Comparison of ENCODE assay signal across 7 mouse cellular contexts in genomic region chr7:16308093-16308492, GRCm38 (mm10). TPM values are rescaled to one million over a fixed set of nuclear protein-coding genes. Genes with fewer than 3 reads are reported as not detected.
DNase-seq lines count a peak whose midpoint lies in the region; ATAC-seq and TF ChIP-seq lines count a peak whose summit lies in the region.
"Not testable (repeated sequence)": the region's sequence is repeated elsewhere in the genome, so short reads cannot be mapped to it uniquely, and the experiment has no call there.

Gene Bbc3, plus strand, starts transcription at chr7:16308393.

- not testable (repeated sequence) for H3K4me1 ChIP-seq in brown adipose tissue, adult 24 weeks (ENCODE audit: control insufficient read depth, insufficient read depth, insufficient read length, low read length); heart, postnatal 0 days (ENCODE audit: control insufficient read depth, insufficient read depth)
- H3K4me1 ChIP-seq in forebrain, embryonic 14.5 days (ENCODE audit: control insufficient read depth, insufficient read depth, low read length), result peaks cover 13% of the 10 kb centered on the region
- peaks cover 44% of the 10 kb centered on the region for H3K4me1 ChIP-seq in kidney, embryonic 15.5 days
- peaks cover 49% of the 10 kb centered on the region for H3K4me1 ChIP-seq in limb, embryonic 10.5 days
- peaks cover 15% of the 10 kb centered on the region for H3K4me1 ChIP-seq in lung, embryonic 14.5 days (ENCODE audit: insufficient read depth)

- not testable (repeated sequence) for DNase-seq in forebrain, embryonic 14.5 days (ENCODE audit: low spot score); heart, postnatal 0 days (ENCODE audit: low spot score); limb, embryonic 10.5 days (ENCODE audit: low spot score); lung, embryonic 14.5 days

- TF ChIP-seq EP300 in heart, postnatal 0 days (IDR thresholded peaks at IDR 0.05; ENCODE audit: low read depth), result not testable (repeated sequence)

- peaks cover 10% of the 10 kb centered on the region for H3K79me2 ChIP-seq in myocyte (ENCODE audit: control insufficient read depth, insufficient read depth)

- ATAC-seq in forebrain, embryonic 14.5 days; heart, postnatal 0 days (ENCODE audit: insufficient read depth, low read depth); kidney, embryonic 15.5 days (replicated peaks; ENCODE audit: low FRiP score); lung, embryonic 14.5 days (ENCODE audit: insufficient read depth): not testable (repeated sequence)

- peak within 1 kb of the TSS; percentile 3; the same call in 1 of the 2 replicates for H3K27ac ChIP-seq in brown adipose tissue, adult 24 weeks (replicated peaks; ENCODE audit: low read depth, low read length)
- H3K27ac ChIP-seq in forebrain, embryonic 14.5 days (ENCODE audit: low read depth, low read length), result peak within 1 kb of the TSS; percentile 39; the same call in 1 of the 2 replicates
- H3K27ac ChIP-seq in heart, postnatal 0 days (ENCODE audit: low read depth), result peak within 1 kb of the TSS; percentile 99
- H3K27ac ChIP-seq in kidney, embryonic 15.5 days, result peak within 1 kb of the TSS; percentile 99
- H3K27ac ChIP-seq in limb, embryonic 10.5 days, result peak within 1 kb of the TSS; percentile 77
- H3K27ac ChIP-seq in lung, embryonic 14.5 days (ENCODE audit: low read depth), result peak within 1 kb of the TSS; percentile 65; the same call in 1 of the 2 replicates

- not testable (repeated sequence) for H3K9me3 ChIP-seq in forebrain, embryonic 14.5 days (replicated peaks; ENCODE audit: control insufficient read depth, low read length); heart, postnatal 0 days (replicated peaks; ENCODE audit: control insufficient read depth, low read length); kidney, embryonic 15.5 days (replicated peaks); limb, embryonic 10.5 days (replicated peaks); lung, embryonic 14.5 days (ENCODE audit: low read depth, low read length)

- H3K4me2 ChIP-seq in forebrain, embryonic 14.5 days (ENCODE audit: low read length), result peak within 1 kb of the TSS; percentile 95
- H3K4me2 ChIP-seq in heart, postnatal 0 days (ENCODE audit: low read depth, low read length), result peak within 1 kb of the TSS; percentile 82
- H3K4me2 ChIP-seq in kidney, embryonic 15.5 days, result peak within 1 kb of the TSS; percentile 100
- peak within 1 kb of the TSS; percentile 100 for H3K4me2 ChIP-seq in lung, embryonic 14.5 days
- H3K4me2 ChIP-seq in myocyte (ENCODE audit: low read depth), result peak within 1 kb of the TSS; percentile 86

- whole genome bisulfite sequencing in forebrain, embryonic 14.5 days, result 75% methylated on average over 1 of the region's 1 CpGs
- WGBS in heart, postnatal 0 days, result 23% methylated on average over 1 of the region's 1 CpGs
- 44% methylated on average over 1 of the region's 1 CpGs for WGBS in kidney, embryonic 15.5 days
- WGBS in limb, embryonic 10.5 days, result 47% methylated on average over 1 of the region's 1 CpGs
- 13% methylated on average over 1 of the region's 1 CpGs for WGBS in lung, embryonic 14.5 days

- TF ChIP-seq POLR2A in myocyte (IDR thresholded peaks at IDR 0.05; ENCODE audit: insufficient read length, low read depth), result not testable (repeated sequence)

- H3K27me3 ChIP-seq in forebrain, embryonic 14.5 days (replicated peaks; ENCODE audit: control insufficient read depth, insufficient read depth, low read length), result peaks cover 11% of the 10 kb centered on the region; the same call in 1 of the 2 replicates
- not testable (repeated sequence) for H3K27me3 ChIP-seq in heart, postnatal 0 days (ENCODE audit: control insufficient read depth, insufficient read depth, low read length); kidney, embryonic 15.5 days; limb, embryonic 10.5 days (ENCODE audit: low read depth, poor library complexity, severe bottlenecking); myocyte (ENCODE audit: control insufficient read depth, insufficient read depth, insufficient read length)
- peaks cover 12% of the 10 kb centered on the region for H3K27me3 ChIP-seq in lung, embryonic 14.5 days (ENCODE audit: insufficient read depth, low read length)

- H3K36me3 ChIP-seq in forebrain, embryonic 14.5 days (ENCODE audit: control insufficient read depth, insufficient read depth, low read length); heart, postnatal 0 days (replicated peaks; ENCODE audit: control insufficient read depth, insufficient read depth, low read length); kidney, embryonic 15.5 days; limb, embryonic 10.5 days; lung, embryonic 14.5 days (ENCODE audit: insufficient read depth); myocyte (ENCODE audit: control insufficient read depth, insufficient read depth): not testable (repeated sequence)

- H3ac ChIP-seq in myocyte (ENCODE audit: control insufficient read depth, insufficient read length), result peak within 1 kb of the TSS; percentile 95

- H3K4me3 ChIP-seq in brown adipose tissue, adult 24 weeks (ENCODE audit: insufficient read depth, low read depth, low read length), result peak within 1 kb of the TSS; percentile 47
- H3K4me3 ChIP-seq in forebrain, embryonic 14.5 days (ENCODE audit: low read depth, low read length), result peak within 1 kb of the TSS; percentile 58
- H3K4me3 ChIP-seq in heart, postnatal 0 days (ENCODE audit: low read depth, low read length), result peak within 1 kb of the TSS; percentile 75
- H3K4me3 ChIP-seq in kidney, embryonic 15.5 days (replicated peaks), result peak within 1 kb of the TSS; percentile 85
- H3K4me3 ChIP-seq in limb, embryonic 10.5 days, result peak within 1 kb of the TSS; percentile 78
- peak within 1 kb of the TSS; percentile 59 for H3K4me3 ChIP-seq in lung, embryonic 14.5 days (ENCODE audit: low read depth, low read length)
- peak within 1 kb of the TSS; percentile 96 for H3K4me3 ChIP-seq in myocyte

- TF ChIP-seq CTCF in heart, postnatal 0 days (IDR thresholded peaks at IDR 0.05; ENCODE audit: low read depth); lung, embryonic 14.5 days (IDR thresholded peaks at IDR 0.05; ENCODE audit: low read depth): not testable (repeated sequence)

- H3K9ac ChIP-seq in forebrain, embryonic 14.5 days (ENCODE audit: low read length), result peak within 1 kb of the TSS; percentile 65
- peak within 1 kb of the TSS; percentile 38; the same call in 1 of the 2 replicates for H3K9ac ChIP-seq in heart, postnatal 0 days (replicated peaks; ENCODE audit: low read depth, low read length)
- H3K9ac ChIP-seq in kidney, embryonic 15.5 days, result peak within 1 kb of the TSS; percentile 55
- peak within 1 kb of the TSS; percentile 51 for H3K9ac ChIP-seq in lung, embryonic 14.5 days

RNA-seq across cellular contexts. Expression of gene Bbc3, which starts in this region (rescaled TPM):
- 5.0 and 10.8 TPM in 2 replicates for polyA plus RNA-seq in brown adipose tissue, adult 24 weeks (2012; ENCODE audit: insufficient read depth, insufficient read length, missing spikeins)
- polyA plus RNA-seq in forebrain, embryonic 14.5 days (2014; fragmentation: Nextera tagmentation; extraction: Ambion mirVana), result 10.6 and 11.0 TPM in 2 replicates
- total RNA-seq in heart, postnatal 0 days (2014; rRNA removed; ENCODE audit: low replicate concordance), result 7.3 and 14.6 TPM in 2 replicates
- polyA plus RNA-seq in heart, postnatal 0 days (2015; fragmentation: Nextera tagmentation; extraction: Ambion mirVana), result 5.6 and 6.6 TPM in 2 replicates
- 12.3 and 12.4 TPM in 2 replicates for polyA plus RNA-seq in kidney, embryonic 15.5 days (2015; fragmentation: Nextera tagmentation; extraction: Ambion mirVana)
- polyA plus RNA-seq in limb, embryonic 10.5 days (2016; fragmentation: Nextera tagmentation; extraction: Ambion mirVana), result 14.5 and 19.1 TPM in 2 replicates
- 4.9 and 6.4 TPM in 2 replicates for polyA plus RNA-seq in lung, embryonic 14.5 days (2014; fragmentation: Nextera tagmentation; extraction: Ambion mirVana)
- polyA plus RNA-seq in myocyte (2012; fragmentation: generic; extraction: Trizol), result 34.6 TPM

Comparison
In these comparisons a context has a peak if more than half of its experiments do, and no peak if none do; other contexts are left out.
1. H3K27ac ChIP-seq: peak in every context shown above with its lines; median percentile 99 in heart, postnatal 0 days; 99 in kidney, embryonic 15.5 days; 77 in limb, embryonic 10.5 days; 65 in lung, embryonic 14.5 days; 39 in forebrain, embryonic 14.5 days; 3 in brown adipose tissue, adult 24 weeks.